Mouse (Mus musculus) layer of hippocampus, postnatal 14 days (tissue): ENCODE results near the gene Hnrnph3. TPM values are rescaled to one million over a fixed set of nuclear protein-coding genes. Genes with fewer than 3 reads are reported as not detected.
"Not testable (repeated sequence)": the region's sequence is repeated elsewhere in the genome, so short reads cannot be mapped to it uniquely, and the experiment has no call there.

Experiments
- DNase-seq, 2 experiments: peaks; one replicate each; pipeline ENCODE4 v3.0.0; 2021 to 2022; ENCODE audit warnings: low spot score in 2 of 2, mixed read lengths in 1 of 2
- long read RNA-seq, 2 experiments: library from polyadenylated mRNA; stranded (forward); transcript quantifications; one replicate each; pipeline ENCODE4 v2.0.0; 2021
- total RNA-seq, 2 experiments: library from RNA; stranded (reverse); gene quantifications; 2 replicates each; pipeline ENCODE4 v1.2.3; 2021

Gene Hnrnph3
- 10 to 100 TPM; 31.0 to 39.5 TPM for total RNA-seq
- long read RNA-seq, experiment 1, transcript Hnrnph3-201 (10 exons, 2,213 nt) = major isoform, 9 of 34 reads
- long read RNA-seq, experiment 1, transcript Hnrnph3-202 (10 exons, 2,168 nt) = minor isoform, 5 of 34 reads
- long read RNA-seq, experiment 1, partial matches to known transcripts = 1 of 34 reads
- long read RNA-seq, experiment 1, other reads (novel, unspliced or antisense) = 17 of 34 reads
- long read RNA-seq, experiment 2, transcript Hnrnph3-201 (10 exons, 2,213 nt) = major isoform, 10 of 37 reads
- long read RNA-seq, experiment 2, transcript Hnrnph3-202 (10 exons, 2,168 nt) = minor isoform, 6 of 37 reads
- long read RNA-seq, experiment 2, partial matches to known transcripts = 8 of 37 reads
- long read RNA-seq, experiment 2, other reads (novel, unspliced or antisense) = 9 of 37 reads

DNA sequence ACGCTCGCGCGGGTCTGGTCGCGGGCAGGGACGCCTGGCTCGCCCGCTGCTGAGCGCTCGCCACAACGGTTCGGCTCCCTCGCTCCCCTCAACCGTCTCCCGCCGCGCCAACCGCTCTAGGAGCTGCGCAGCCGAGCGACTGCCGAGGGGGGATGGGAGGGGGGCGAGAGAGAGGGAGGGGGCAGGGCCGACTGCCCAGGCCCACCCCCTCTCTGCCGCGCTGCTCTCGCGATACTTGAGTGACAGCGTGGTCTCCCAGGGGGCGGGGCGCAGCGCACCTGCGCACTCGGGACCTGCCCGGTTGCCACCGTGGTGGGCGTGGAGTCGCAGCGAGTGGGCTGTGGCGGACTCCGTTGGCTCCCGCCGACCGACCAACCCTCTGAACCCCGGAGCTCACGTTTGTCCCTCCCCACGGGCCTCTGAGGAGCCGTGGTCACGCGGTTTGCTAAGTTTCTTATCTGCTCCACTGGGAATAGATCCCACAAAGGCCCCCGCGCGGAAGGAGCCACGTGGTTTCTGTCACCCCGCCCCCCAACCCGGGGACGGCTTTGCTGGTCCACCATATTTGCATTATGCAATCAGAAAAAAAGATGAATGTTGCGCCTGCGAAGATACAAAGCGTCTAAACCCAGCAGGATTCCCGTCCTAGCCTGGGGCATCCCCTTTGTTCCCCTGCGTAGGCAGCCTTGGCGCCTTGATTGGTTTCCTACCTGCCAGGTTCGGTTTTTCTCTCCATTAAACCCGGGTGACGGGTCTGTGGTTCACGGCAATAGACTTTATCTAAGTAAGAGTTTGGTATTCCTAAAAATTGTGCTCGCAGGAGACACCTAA is at the start of gene Hnrnph3, which contains the start of gene Pbld2:
Hnrnph3 (minus strand) TSS at position 469 of the 831 bp plus-strand sequence.
Pbld2 (plus strand) TSS at position 567 of the 831 bp plus-strand sequence.
- DNase-seq = peak; percentile 98 to 99

DNA sequence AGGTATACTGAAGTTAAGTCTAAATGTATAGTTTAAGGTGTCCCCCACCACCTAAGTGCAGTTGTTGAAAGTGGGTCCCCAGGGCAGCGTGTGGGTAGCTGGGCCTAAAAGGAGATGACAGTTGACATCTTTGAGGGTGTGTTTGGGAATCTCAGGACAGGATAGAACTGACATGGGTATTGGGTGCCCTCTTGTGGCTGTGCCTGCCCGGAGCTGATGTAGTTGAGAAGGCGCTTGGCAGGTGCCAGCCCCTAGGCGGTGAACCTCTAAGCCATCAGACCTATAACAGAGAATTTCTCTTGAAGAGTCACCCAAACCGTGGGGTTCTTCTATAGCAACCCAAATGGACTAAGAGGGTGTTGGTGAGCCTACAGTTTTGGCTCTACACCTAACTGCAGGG is 42.0 kb upstream of the Hnrnph3 start:
- DNase-seq = peak; percentile 71 to 82

GRCm38 (mm10) chr10:63065561-63065960 is 41.5 kb upstream of the Hnrnph3 start:
- DNase-seq = no peak

DNA sequence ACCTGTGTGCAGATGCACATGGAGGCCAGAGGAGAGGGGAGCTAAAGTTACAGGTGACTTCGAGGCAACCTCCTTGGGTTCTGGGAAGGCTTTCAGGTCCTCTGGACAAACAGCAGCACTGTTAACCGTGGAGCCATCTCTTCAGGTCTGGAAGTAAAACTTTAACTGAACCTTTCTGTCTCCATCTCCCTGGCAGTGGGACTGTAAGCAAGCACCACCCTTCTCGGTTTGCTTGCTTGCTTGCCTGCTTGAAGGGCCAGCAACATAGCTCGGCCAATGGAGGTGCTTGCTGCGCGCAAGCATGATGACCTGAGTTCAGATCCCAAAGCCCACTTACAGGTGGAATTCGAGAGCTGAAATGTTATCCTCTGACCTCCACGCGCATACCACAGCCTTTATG is 40.5 kb upstream of the Hnrnph3 start:
- no peak for DNase-seq

- no peak for DNase-seq
Observed at GRCm38 (mm10) chr10:63063365-63063764, 39.3 kb upstream of the Hnrnph3 start.

- no peak for DNase-seq
Observed at GRCm38 (mm10) chr10:63062696-63063095, 38.7 kb upstream of the Hnrnph3 start.

DNA sequence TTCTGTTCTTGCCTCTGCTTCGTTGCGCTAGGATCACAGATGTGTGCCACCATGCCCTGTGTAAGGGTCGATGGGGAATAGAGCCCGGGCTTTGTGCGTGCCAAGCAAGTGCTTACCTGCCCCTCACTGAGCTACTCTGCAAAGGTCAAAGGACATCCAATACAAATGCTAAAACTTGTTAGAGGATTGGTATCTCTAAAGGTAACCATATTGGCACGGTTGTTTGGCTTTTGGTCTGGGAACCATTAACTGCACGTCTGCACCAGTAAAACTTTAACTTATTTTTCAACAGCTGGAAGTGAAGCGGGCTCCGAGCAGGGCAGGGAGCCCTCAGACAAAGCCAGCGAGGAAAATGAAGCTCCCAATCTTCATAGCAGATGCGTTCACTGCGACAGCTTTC is 37.2 kb upstream of the Hnrnph3 start:
- DNase-seq = no peak

DNA sequence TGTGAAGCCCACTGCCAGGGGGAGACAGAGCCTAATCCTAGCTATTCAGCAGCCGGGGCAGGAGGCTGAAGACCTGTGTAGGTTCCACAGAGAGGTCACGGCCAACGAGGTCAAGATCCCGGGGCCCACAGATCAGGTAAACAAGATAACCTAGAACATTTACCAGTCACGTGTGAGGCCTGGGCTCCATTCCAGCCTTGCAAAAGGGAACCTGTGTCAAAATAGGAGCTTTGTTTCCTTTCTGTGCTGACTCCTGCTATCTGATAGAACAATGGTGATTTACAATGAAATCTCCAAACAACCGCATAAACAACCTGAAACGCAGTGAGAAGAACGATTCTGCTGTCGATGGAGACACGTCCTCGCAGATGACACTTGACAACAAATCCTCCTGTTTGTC is 36.4 kb upstream of the Hnrnph3 start:
- no peak for DNase-seq

GRCm38 (mm10) chr10:63059862-63060261 is 35.8 kb upstream of the Hnrnph3 start, which contains the start of gene Pbld1:
Gene Pbld1, plus strand, starts transcription at chr10:63060162.
- no peak for DNase-seq

DNA sequence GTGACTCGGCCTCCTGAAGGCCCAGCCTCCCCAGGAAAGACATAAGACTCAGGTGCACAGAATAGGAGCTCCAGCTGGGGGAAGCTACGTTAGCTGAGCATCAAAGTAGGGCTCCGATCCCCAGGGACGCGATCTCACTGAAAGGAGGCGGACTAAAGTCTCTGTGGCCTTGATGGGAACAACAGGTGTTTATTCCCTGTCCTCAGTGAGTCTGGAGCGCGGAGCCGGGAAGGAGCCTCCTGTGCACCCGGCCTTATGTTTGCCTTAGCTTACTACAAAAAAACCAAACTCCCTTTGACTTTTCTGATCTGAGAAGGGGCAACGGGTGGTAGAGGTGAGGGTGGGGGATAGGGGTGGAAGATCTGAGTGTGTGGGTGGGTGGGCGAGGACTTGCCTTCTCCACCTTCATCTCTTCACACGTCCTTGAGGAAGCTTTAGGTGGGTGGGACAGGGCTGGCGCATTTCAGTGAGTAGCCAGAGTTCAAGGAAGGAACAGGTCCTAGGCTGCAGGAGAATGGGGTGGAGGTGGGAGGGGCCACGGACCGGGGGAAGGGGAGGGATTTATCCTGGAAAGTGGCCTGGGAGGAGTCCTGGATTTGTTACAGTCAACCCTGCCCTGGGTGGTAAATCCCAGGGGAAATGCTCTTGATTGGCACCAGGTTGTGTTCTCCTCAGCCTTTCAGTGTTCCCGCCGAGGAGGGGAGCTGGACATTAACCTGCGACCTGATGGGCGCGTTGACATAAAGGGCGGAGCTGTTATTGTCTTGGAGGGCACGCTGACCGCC is 33.1 kb upstream of the Hnrnph3 start:
- DNase-seq = no peak

DNA sequence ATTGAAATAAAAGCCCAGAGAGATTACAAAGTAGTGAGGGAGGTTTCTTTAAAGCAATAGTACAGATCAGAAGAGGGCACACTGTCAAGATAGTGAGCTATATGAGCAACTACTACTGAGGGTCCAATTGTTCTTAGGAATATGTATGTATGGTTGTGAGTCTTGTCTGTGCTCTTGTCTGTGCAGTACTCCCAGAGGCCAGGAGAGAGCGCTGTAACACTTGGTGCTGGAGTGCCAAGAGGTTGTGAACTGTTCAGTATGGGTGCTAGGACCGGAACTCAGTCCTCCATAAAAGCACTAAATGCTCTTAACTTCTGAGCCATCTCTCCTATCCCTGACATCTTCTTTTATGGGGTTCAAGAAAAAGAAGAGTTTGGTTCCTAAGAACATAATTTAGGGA is 30.6 kb upstream of the Hnrnph3 start:
- DNase-seq = no peak

GRCm38 (mm10) chr10:63054071-63054470 is 30.1 kb upstream of the Hnrnph3 start:
- not testable (repeated sequence) for DNase-seq

DNA sequence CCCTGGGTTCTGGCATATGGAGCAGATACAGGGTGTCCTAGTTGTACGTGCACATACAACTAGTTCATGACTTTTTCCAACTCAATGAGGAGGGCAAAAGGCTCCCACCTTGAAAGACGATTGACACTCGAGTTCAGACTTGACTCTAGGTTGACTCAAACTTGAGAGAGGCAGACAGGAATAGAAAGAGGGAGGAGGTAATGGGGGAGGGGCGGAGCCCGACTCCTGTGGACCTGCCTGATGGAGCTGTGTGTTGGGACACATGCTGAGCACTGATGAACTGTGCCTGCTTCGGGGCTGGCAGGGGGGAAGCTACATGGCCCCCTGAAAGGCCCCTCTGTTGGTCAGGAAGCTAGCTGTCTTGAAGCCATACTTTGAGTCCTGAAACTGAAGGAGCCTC is 29.0 kb upstream of the Hnrnph3 start:
- DNase-seq = no peak

GRCm38 (mm10) chr10:63052011-63052410 is 28.0 kb upstream of the Hnrnph3 start:
- no peak for DNase-seq

DNA sequence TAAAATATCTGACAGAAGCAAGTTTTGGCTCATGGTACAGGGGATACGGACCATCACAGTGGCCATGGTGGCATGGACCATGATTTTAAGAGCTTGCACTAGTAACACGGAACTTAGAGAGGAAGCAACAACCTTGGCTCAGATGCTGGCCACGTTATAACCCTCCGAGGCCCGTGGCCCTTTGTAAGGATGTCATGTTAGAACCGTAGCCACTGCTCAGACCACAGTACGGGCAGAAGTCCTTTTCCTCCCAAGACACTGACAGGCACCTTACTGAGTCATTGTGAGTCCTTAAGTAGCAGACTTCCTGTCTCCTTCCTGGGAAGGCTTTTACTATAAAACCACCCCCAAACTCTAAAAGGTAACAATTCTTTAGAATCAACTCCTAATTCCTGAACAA is 27.2 kb upstream of the Hnrnph3 start:
- DNase-seq = no peak

GRCm38 (mm10) chr10:63049106-63049505 is 25.1 kb upstream of the Hnrnph3 start:
- no peak for DNase-seq

DNA sequence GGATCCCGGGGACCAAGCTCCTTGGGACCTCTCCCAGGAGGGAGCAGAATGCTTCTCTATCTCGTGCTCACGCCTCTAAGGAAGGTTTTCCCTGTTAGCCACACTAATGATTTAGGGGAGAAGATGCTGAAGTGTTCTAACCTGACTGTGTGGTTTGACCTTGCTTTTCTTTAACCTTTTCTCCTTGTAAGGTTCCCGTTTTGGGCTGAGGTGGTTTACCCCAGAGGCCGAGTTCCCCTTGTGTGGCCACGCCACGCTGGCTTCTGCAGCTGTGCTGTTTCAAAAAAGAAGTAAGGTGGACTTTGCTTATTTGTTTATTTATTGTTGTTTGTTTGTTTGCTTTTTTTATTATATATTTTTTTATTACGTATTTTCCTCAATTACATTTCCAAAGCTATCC is 23.7 kb upstream of the Hnrnph3 start:
- no peak for DNase-seq

- DNase-seq = no peak
Observed at GRCm38 (mm10) chr10:63043154-63043553, 19.1 kb upstream of the Hnrnph3 start.

DNA sequence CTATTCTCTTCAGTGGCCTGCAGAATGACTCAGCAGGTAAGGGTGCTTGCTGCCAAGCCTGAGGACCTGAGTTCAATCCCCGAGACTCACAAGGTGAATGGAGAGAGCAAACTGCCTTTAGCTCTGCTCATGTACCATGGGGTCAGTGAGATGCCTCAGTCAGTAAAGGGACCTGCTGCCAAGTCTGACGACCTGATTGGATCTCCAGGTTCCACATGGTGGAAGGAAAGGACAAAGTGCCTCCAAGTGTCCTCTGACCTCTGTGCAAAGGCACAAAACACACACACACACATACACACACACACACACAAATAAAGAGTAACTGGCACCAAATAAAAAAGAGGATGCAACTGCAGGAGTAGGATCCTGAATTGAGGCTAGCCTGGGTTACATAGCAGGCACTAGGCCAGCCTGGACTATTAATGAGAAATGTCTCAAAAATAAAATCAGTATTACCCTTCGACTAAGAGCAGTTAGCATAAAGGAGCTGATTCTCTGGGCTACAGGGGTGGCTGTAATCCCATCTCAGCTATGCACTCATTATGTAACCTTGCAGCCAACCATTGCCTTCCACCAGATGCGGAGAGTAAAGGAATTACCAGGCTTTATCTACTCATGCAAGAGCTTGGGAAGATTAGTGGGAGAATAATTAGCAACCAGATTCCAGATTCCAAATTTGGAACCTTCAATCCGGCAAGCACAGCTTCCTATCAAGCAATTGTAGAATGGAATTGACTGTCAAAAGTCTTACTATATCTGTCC is 16.0 kb upstream of the Hnrnph3 start:
- no peak for DNase-seq

- DNase-seq = no peak
Observed at GRCm38 (mm10) chr10:63038571-63039320, 14.7 kb upstream of the Hnrnph3 start.
